Mouse (Mus musculus): ENCODE data around the gene Asns.

DNA sequence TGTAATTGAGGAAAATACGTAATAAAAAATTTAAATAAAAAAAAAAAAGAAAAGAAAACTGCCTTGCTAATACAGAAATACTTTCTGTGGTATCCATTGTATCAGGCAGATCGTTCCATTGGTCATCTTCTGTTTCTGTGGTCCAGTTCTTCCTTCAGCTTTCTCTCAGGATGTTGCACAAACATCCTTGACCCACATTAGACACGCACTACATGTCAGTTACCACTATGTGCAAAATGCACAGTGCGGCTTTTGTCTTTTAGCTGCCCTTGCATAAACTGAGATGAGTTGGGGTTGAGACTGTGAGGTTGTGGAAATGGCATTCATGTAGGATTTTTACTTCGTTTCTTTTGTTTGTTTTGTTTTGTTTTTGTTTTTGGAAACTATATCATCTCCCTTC is 24.7 kb downstream of the Asns start:
- TF ChIP-seq CTCF (IDR thresholded peaks at IDR 0.05; ENCODE audit: low read depth, low read length) = no peak
- no peak for TF ChIP-seq POLR2A (IDR thresholded peaks at IDR 0.05; ENCODE audit: extremely low read depth, insufficient read depth, low read length)
